Mouse (Mus musculus) midbrain, embryonic 13.5 days (tissue): Measurements from ENCODE around the gene Fam83d. TPM values are rescaled to one million over a fixed set of nuclear protein-coding genes. Genes with fewer than 3 reads are reported as not detected.

Experiments used
- ATAC-seq: fragments of 200-750 bp; cut with Nextera tagmentation; 2 replicates; pipeline ENCODE4 v1.8.0; 2017; ENCODE audit warnings: mild to moderate bottlenecking, moderate TSS enrichment, moderate library complexity
- H3K27ac ChIP-seq: fragments of 300-500 bp; sonication (generic); 2 replicates; pipeline ENCODE4 v1.5.1; 2015; ENCODE audit warnings: inconsistent platforms, mild to moderate bottlenecking, moderate library complexity
- H3K27me3 ChIP-seq: fragments of 300-500 bp; sonication (generic); 2 replicates; pipeline ENCODE4 v1.6.1; 2015; ENCODE audit warnings: mild to moderate bottlenecking, inconsistent platforms
- H3K36me3 ChIP-seq: fragments of 300-500 bp; sonication (generic); 2 replicates; pipeline ENCODE4 v1.6.1; 2015; ENCODE audit warnings: mild to moderate bottlenecking, inconsistent platforms
- H3K4me1 ChIP-seq: fragments of 300-500 bp; sonication (generic); replicated peaks from 2 replicates; pipeline ENCODE4 v1.6.1; 2015; ENCODE audit warnings: inconsistent platforms
- H3K4me2 ChIP-seq: fragments of 300-500 bp; sonication (generic); replicated peaks from 2 replicates; pipeline ENCODE4 v1.6.1; 2015; ENCODE audit warnings: moderate library complexity, mild to moderate bottlenecking, inconsistent platforms
- H3K4me3 ChIP-seq: fragments of 300-500 bp; sonication (generic); replicated peaks from 2 replicates; pipeline ENCODE4 v1.5.1; 2015; ENCODE audit warnings: mild to moderate bottlenecking, inconsistent platforms
- H3K9ac ChIP-seq: fragments of 300-500 bp; sonication (generic); replicated peaks from 2 replicates; pipeline ENCODE4 v1.6.1; 2015; ENCODE audit warnings: mild to moderate bottlenecking, inconsistent platforms
- H3K9me3 ChIP-seq: fragments of 300-500 bp; sonication (generic); 2 replicates; pipeline ENCODE4 v1.6.1; 2016; ENCODE audit warnings: mild to moderate bottlenecking, inconsistent platforms
- WGBS: fragments of 180-500 bp; shearing (Covaris S2); methylation state at CpG from one replicate; pipeline ENCODE4 v1.1.7; 2015; 5-methylcytosine and 5-hydroxymethylcytosine counted together
- polyA plus RNA-seq: library from polyadenylated mRNA; unstranded; fragments of >200 nt; fragmentation: Nextera tagmentation; extraction: Ambion mirVana; gene quantifications from 2 replicates; pipeline ENCODE4 v1.2.1, GENCODE M21; 2015

Fam83d gene
- 16.6 and 17.6 TPM in 2 replicates for polyA plus RNA-seq

DNA sequence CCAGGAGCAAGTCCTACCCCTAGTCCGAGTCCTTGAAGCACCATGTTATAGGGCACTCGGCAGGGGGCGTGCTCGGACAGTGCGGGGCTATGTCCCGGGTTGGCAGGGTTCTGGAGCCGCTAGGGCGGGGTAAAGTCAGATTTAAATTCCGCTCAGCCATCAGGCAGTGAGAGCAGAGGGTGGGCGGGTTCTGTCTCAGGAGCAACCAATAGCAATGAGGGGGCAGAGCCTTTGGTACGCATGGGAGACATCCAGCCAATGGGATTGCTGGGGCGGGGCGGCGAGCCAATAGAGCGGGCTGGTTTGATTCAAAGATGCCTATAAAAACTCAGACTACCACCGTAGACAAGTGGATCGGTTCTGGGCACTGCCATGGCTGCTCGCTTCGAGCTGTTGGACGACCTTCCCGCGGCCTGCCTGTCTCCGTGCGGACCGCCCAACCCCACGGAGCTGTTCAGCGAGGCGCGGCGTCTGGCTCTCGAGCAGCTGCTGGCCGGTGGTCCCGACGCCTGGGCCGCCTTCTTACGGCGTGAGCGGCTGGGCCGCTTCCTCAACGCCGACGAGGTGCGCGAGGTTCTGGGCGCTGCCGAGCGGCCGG, at the start of gene Fam83d:
Fam83d (plus strand) TSS at position 352 of the 598 bp plus-strand sequence.
- peak within 1 kb of the TSS; percentile 73 for H3K9ac ChIP-seq
- 0 out of 2 replicates have a peak within 1 kb of the TSS, but pooled peaks have one; percentile 47 for H3K27ac ChIP-seq

DNA sequence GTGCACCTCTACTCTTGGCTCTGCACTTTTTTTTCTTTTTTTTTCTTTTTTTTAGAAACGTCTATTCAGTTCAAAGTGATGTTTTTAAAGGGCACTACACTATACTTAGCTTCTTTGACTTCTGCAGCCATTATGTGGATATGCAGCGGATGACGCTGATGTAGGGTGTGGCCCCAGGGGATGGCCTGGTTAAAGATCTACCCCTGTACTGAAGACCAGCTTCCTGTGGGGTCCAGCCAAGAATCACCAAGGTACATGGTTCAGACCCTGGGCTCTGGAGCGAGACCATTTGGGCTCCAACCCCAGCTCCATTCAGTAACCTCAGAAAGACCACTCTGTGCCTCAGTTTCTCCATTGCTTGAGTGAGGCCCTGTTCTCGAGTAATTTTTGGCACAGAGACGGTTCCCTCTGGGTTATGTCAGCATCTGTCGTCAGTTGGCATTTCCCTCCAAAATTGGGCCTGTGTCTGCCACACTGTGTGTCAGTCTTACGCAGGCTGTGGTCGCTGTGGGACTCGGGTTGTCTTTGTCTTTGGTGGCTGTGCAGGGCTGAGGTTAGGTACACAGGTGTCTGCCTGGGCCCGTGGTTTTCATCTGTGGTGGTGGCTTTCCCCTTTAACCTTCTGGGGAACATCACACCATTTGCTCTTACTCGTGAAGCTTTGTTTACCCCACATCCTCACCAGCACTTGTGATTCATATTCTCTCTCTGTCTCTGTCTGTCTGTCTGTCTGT, 48.9 kb upstream of the Fam83d start:
- H3K4me3 ChIP-seq = no peak overlapping the region
- no peak overlapping the region for H3K27ac ChIP-seq
- H3K4me2 ChIP-seq = no peak overlapping the region
- H3K9ac ChIP-seq = no peak overlapping the region
- peaks cover 29% of the 10 kb centered on the region for H3K4me1 ChIP-seq
- WGBS = 90% methylated on average over 12 of the region's 12 CpGs
- no peaks in the 10 kb centered on the region for H3K9me3 ChIP-seq
- no peak for ATAC-seq
- no peaks in the 10 kb centered on the region for H3K36me3 ChIP-seq
- no peaks in the 10 kb centered on the region for H3K27me3 ChIP-seq

More for the DNA sequence above, at the start of gene Fam83d:
- Histone ChIP-seq H3K27me3 (no peaks in the 10 kb centered on the region), H3K36me3 (no peaks in the 10 kb centered on the region), H3K9me3 (no peaks in the 10 kb centered on the region), H3K4me2 (peak within 1 kb of the TSS; percentile 97), H3K4me3 (peak within 1 kb of the TSS; percentile 62), H3K4me1 (peaks cover 50% of the 10 kb centered on the region)
- ATAC-seq = peak; percentile 97
- under 1% methylated on average over 48 of the region's 48 CpGs for WGBS

DNA sequence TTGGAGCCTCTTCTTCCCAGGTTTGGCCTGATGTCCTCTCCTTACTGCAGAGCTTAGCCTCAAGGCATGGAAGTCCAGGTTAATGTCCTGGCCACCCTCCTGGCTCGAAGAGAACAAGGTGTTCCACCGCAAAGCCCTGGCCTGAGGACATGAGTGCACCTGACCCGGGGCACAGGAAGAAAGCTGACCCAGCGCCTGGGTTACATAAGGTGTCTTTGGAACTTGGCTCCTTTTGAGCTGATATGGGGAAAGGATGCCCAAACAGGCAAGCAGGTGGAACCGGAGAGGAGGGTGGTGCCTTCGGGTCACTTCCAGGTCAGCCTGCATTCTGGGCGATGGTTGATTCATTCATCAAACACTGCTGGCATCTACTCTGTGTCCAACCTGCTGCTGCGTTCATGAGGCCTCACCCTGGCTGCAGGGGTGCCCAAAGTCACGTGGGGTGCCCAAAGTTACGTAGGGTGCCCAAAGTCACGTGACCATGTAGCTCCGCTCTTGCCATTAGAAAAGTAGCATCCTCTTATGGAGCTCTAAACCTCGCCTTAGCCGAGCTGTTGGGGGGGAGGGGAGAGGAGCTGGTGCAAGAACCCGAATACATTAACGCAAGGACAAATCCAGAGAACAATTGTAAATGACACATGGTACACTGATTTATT, 47.0 kb upstream of the Fam83d start:
- Histone ChIP-seq H3K9me3 (no peaks in the 10 kb centered on the region), H3K9ac (no peak overlapping the region), H3K4me1 (peaks cover 27% of the 10 kb centered on the region), H3K27me3 (no peaks in the 10 kb centered on the region), H3K36me3 (no peaks in the 10 kb centered on the region), H3K4me3 (no peak overlapping the region), H3K27ac (no peak overlapping the region), H3K4me2 (no peak overlapping the region)
- WGBS = 74% methylated on average over 16 of the region's 16 CpGs
- ATAC-seq = no peak

DNA sequence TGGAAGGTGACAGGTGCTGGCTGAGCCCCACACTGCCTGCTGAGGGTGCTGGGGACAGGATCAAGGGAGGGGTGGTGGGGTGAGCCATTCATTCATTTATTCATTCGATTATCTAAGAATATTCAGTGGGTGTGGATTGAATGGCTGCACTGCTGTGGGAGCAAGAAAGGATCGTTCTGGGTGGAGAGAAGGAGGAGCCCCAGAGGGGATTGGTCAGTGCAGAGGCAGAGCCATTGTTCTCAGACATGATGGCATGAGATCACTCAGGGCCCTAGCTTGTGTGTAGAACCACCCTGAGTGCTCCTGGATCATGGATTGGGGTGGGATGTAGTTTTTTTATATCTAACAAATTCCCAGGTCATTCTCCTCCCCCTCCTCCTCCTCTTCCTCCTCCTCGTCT, 46.4 kb upstream of the Fam83d start:
- Histone ChIP-seq H3K27ac (no peak overlapping the region), H3K4me1 (peaks cover 21% of the 10 kb centered on the region), H3K4me3 (no peak overlapping the region), H3K9ac (no peak overlapping the region), H3K4me2 (no peak overlapping the region), H3K36me3 (no peaks in the 10 kb centered on the region), H3K9me3 (no peaks in the 10 kb centered on the region), H3K27me3 (no peaks in the 10 kb centered on the region)
- no peak for ATAC-seq
- WGBS = 31% methylated on average over 3 of the region's 3 CpGs

DNA sequence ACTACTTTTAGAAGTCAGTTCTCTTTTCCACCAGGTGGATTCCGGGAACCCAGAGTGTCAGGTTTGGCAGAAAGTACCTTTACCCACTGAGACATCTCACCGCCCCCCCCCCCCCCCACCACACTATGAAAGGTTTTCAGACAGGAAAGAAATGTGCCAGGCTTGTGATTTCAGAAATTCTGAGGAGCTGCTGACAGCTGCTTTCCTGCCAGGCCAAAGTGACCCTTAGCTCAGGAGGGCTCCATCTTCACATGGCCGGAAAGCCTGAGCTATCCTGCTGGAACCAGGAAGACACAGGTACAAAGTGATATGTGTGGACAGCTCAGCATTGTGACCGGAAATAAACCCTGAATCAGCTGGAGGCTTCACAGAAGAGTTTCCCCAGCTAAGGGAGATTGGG, 45.8 kb upstream of the Fam83d start:
- H3K4me1 ChIP-seq = peaks cover 21% of the 10 kb centered on the region
- H3K27me3 ChIP-seq = no peaks in the 10 kb centered on the region
- WGBS = 88% methylated on average over 4 of the region's 4 CpGs
- no peak overlapping the region for H3K9ac ChIP-seq
- H3K36me3 ChIP-seq = no peaks in the 10 kb centered on the region
- no peak overlapping the region for H3K27ac ChIP-seq
- H3K4me2 ChIP-seq = no peak overlapping the region
- H3K9me3 ChIP-seq = no peaks in the 10 kb centered on the region
- ATAC-seq = no peak
- H3K4me3 ChIP-seq = no peak overlapping the region

DNA sequence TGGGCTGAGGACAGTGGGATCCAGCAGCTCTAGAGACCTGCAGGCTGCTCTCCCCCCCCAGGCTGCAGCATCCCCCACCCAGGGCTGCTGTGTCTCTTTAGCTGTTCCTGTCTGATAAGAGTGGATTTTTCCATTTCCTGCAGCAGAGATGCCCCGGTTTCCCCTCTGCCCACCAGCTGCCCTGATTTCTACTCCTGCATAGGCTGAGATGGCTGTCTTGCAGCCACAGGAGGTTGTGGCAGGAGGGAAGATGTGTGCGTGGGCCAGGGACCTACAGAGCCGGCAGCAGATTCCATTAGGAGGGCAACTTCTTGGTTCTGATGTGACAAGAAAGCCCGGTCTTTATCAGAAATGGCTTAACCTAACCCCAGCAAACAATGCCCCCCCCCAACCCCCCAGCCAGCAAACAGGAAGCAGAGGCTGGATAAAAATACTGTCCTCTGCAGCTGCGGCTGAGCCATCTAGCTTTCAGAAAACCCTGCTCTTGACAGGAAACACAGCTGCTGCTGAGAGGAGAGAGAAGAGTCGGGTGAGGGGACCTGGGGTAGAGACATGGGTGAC, 44.8 kb upstream of the Fam83d start:
- Histone ChIP-seq H3K4me2 (no peak overlapping the region), H3K36me3 (no peaks in the 10 kb centered on the region), H3K4me3 (no peak overlapping the region), H3K4me1 (peaks cover 21% of the 10 kb centered on the region), H3K9ac (no peak overlapping the region; the same call in 1 of the 2 replicates), H3K27me3 (no peaks in the 10 kb centered on the region), H3K9me3 (no peaks in the 10 kb centered on the region), H3K27ac (peak overlapping the region; percentile 19; the same call in 1 of the 2 replicates)
- no peak for ATAC-seq
- WGBS = 62% methylated on average over 6 of the region's 6 CpGs

DNA sequence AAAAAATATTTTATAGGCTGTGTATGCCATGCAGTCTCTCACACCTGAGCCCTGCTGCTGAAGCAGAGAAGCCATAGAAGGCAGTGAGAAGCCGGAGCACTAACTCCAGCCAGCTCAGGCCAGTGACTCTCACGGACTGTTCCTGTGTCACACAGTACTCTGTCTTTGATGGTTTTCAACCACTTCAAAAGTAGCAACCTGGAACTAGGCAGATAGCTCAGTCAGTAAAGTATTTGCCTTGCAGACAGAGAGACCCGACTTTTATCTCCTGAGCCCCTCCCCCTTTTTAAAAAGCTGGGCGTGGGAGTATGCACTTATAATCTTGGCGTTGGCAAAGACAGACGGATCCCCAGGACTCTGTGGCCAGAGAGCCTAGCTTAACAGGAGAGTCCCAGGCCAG, 44.1 kb upstream of the Fam83d start:
- H3K9me3 ChIP-seq = no peaks in the 10 kb centered on the region
- H3K4me1 ChIP-seq = peaks cover 21% of the 10 kb centered on the region
- H3K4me2 ChIP-seq = no peak overlapping the region
- 0 out of 2 replicates have a peak overlapping the region, but pooled peaks have one; percentile 10 for H3K9ac ChIP-seq
- H3K27ac ChIP-seq = no peak overlapping the region
- H3K27me3 ChIP-seq = no peaks in the 10 kb centered on the region
- H3K4me3 ChIP-seq = no peak overlapping the region
- ATAC-seq = no peak
- WGBS = 58% methylated on average over 6 of the region's 6 CpGs
- no peaks in the 10 kb centered on the region for H3K36me3 ChIP-seq

DNA sequence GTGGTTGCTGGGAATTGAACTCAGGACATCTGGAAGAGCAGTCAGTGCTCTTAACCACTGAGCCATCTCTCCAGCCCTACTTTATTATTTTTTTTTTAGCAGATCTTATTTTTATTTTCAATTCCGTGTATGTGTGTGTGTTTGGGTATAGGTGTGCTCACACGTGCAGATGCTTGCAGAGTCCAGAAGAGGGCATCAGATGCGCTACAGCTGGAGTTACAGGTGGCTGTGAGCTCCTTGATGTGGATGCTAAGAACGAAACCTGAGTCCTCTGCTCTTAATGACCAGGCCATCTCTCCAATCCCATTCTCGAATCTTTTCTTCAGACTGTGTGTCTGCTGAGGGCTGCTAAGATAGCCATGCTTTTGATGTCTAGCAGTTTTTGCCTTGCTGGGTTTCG, 41.6 kb upstream of the Fam83d start:
- Histone ChIP-seq H3K4me2 (no peak overlapping the region), H3K9me3 (no peaks in the 10 kb centered on the region), H3K4me1 (peaks cover 15% of the 10 kb centered on the region), H3K4me3 (no peak overlapping the region), H3K36me3 (no peaks in the 10 kb centered on the region), H3K27ac (no peak overlapping the region), H3K27me3 (no peaks in the 10 kb centered on the region), H3K9ac (no peak overlapping the region)
- no peak for ATAC-seq
- WGBS = 71% methylated on average over 6 of the region's 6 CpGs

DNA sequence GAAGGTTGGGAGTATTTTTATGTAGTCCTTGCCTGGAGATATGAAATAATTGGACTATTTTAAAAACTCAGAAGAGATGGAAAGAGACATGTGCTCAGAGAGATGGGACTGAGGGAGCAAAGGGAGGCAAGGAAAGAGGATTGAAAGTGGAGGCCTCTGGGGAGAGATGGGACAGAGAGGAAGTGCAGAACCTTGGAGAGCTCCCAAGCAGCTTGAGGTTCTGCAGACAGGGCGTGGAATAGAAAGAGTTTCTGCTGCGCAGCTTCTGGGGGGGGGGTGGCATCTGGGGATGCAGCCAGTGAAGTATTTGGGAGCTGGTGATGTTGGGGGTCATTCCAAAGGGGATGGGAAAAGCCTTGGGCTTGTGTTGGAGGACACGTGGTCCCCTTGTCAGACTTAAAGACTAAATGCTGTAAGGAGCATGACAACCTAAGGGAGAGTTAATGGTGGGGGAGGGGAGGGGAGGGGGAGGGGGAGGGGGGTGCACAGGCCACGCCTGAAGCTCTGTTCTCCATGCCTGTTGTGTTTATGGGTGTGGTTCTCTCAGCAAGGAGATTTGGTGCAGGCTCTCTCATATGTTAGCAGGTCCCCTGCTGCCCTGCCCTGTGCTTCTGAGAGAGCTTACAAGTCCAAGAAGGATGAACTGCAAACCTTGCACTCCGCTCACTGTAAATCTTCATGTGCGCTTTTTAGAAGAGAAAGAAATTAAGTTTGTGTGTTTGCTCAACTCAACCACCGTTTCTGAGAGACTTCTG, 39.7 kb upstream of the Fam83d start:
- H3K27me3 ChIP-seq = no peaks in the 10 kb centered on the region
- no peak overlapping the region for H3K9ac ChIP-seq
- H3K4me1 ChIP-seq = 0 out of 2 replicates have a peak, but pooled peaks cover 2% of the 10 kb centered on the region
- no peak overlapping the region for H3K27ac ChIP-seq
- no peaks in the 10 kb centered on the region for H3K9me3 ChIP-seq
- no peaks in the 10 kb centered on the region for H3K36me3 ChIP-seq
- no peak overlapping the region for H3K4me3 ChIP-seq
- H3K4me2 ChIP-seq = no peak overlapping the region
- no peak for ATAC-seq
- 52% methylated on average over 7 of the region's 7 CpGs for WGBS

DNA sequence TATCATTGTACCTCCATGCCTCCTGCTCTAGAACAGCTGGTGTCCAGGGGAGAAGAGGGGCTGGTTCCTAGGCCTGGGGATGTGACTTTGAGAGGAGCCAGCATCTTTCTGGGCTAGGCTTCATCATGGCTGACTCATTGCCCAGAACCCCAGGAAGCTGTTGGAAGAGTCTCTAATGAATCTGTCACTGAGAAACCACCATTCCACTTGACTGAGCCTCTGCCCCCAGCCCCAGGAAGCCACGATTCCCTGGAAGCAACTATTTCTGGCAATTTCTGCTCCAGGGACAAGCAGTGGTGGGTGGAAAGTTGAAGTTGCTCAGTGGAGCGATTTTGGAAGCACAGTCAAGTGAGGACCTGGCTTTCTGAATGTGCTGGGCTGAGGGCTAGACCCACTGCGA, 37.0 kb upstream of the Fam83d start:
- Histone ChIP-seq H3K4me1 (no peaks in the 10 kb centered on the region), H3K36me3 (no peaks in the 10 kb centered on the region), H3K9me3 (no peaks in the 10 kb centered on the region), H3K4me2 (no peak overlapping the region), H3K9ac (no peak overlapping the region), H3K4me3 (no peak overlapping the region), H3K27ac (no peak overlapping the region), H3K27me3 (no peaks in the 10 kb centered on the region)
- no peak for ATAC-seq
- WGBS = 78% methylated on average over 3 of the region's 3 CpGs

DNA sequence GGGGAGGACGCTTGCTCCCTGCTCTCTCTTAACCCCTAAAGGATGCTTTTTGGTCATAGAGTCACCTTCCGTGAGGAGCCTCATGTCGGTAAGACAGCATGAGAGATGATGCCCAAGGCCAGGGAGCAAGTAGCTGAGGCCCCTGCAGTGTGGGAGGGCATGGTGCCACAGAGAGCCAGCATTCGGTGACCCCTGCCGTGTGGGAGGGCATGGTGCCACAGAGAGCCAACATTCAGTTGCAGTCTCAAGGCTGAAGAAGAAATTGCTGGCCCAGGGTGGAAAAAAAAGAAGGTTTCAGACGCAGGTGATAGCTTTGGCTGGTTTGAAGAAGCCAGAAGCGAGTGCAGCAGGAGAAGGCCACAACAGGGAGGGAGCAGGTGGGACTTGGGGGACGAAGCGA, 35.4 kb upstream of the Fam83d start:
- Histone ChIP-seq H3K4me2 (no peak overlapping the region), H3K27ac (no peak overlapping the region), H3K4me3 (no peak overlapping the region), H3K9me3 (no peaks in the 10 kb centered on the region), H3K36me3 (no peaks in the 10 kb centered on the region), H3K4me1 (no peaks in the 10 kb centered on the region), H3K9ac (no peak overlapping the region), H3K27me3 (no peaks in the 10 kb centered on the region)
- ATAC-seq = no peak
- 90% methylated on average over 9 of the region's 9 CpGs for WGBS
